In the genomic region with DNA sequence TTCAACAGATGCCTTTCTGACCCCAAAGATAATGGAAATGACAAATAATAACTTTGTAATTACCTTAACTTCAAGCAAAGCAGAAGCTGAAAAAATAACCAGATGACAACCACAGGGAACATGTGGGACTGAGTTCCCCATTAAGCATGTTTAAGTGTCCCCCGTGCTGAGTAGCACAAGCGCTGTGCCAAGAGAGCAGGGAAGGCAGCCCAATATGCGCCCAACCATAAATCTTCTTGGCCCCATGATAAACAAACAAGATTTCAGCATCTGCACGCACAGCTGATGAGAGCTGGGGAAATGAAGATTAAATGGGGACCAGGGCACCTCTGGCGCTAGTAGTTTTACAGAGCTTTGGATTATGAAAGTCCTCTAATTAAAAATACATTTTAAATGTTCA, we compare ENCODE assay signal across 24 mouse cellular contexts.
DNase-seq lines count a peak whose midpoint lies in the region; ATAC-seq and TF ChIP-seq lines count a peak whose summit lies in the region.
"Had no signal": no experiment of that assay in that cellular context is flagged by ENCODE, and none has a peak within 500 bp of the region (broad histone marks: within the 10 kb centered on the region; RNA-seq: fewer than 3 reads in every experiment).

No protein-coding gene starts in this region.

- no peak overlapping the region for H3K4me2 ChIP-seq in embryonic facial prominence, embryonic 14.5 days (ENCODE audit: low read depth, low read length)
- no peak overlapping the region for H3K4me2 ChIP-seq in hindbrain, postnatal 0 days (ENCODE audit: low read depth, low read length)
- no peak overlapping the region for H3K4me2 ChIP-seq in midbrain, postnatal 0 days (ENCODE audit: low read depth, low read length, poor library complexity, severe bottlenecking)
- H3K4me2 ChIP-seq: embryonic facial prominence, embryonic 12.5 days; forebrain, embryonic 12.5 days; forebrain, embryonic 15.5 days; heart, embryonic 12.5 days; heart, embryonic 15.5 days; intestine, embryonic 15.5 days had no signal

- no peaks in the 10 kb centered on the region; the same call in 1 of the 2 replicates for H3K4me1 ChIP-seq in embryonic facial prominence, embryonic 14.5 days (ENCODE audit: control insufficient read depth, insufficient read depth, low read length)
- H3K4me1 ChIP-seq in embryonic facial prominence, embryonic 10.5 days, result 0 out of 2 replicates have a peak, but pooled peaks cover 5% of the 10 kb centered on the region
- H3K4me1 ChIP-seq in hindbrain, postnatal 0 days (ENCODE audit: insufficient read depth, low read length), result no peaks in the 10 kb centered on the region
- H3K4me1 ChIP-seq in hindbrain, embryonic 10.5 days (replicated peaks), result peaks cover 5% of the 10 kb centered on the region
- no peaks in the 10 kb centered on the region for H3K4me1 ChIP-seq in midbrain, postnatal 0 days (ENCODE audit: insufficient read depth, low read length)
- H3K4me1 ChIP-seq in midbrain, embryonic 10.5 days, result 0 out of 2 replicates have a peak, but pooled peaks cover 4% of the 10 kb centered on the region
- H3K4me1 ChIP-seq: embryonic facial prominence, embryonic 12.5 days; forebrain, embryonic 12.5 days; forebrain, embryonic 15.5 days; heart, embryonic 12.5 days; heart, embryonic 15.5 days; intestine, embryonic 15.5 days had no signal

- H3K9ac ChIP-seq in embryonic facial prominence, embryonic 14.5 days (ENCODE audit: low read depth, low read length), result no peak overlapping the region
- H3K9ac ChIP-seq in hindbrain, postnatal 0 days (replicated peaks; ENCODE audit: low read length), result no peak overlapping the region
- H3K9ac ChIP-seq in midbrain, postnatal 0 days (replicated peaks; ENCODE audit: low read length, poor library complexity, severe bottlenecking), result no peak overlapping the region
- H3K9ac ChIP-seq: embryonic facial prominence, embryonic 12.5 days; forebrain, embryonic 12.5 days; forebrain, embryonic 15.5 days; heart, embryonic 12.5 days; heart, embryonic 15.5 days; intestine, embryonic 15.5 days had no signal

- TF ChIP-seq CTCF in hindbrain, postnatal 0 days (IDR thresholded peaks at IDR 0.05; ENCODE audit: low read depth), result no peak
- TF ChIP-seq CTCF in midbrain, postnatal 0 days (IDR thresholded peaks at IDR 0.05), result no peak

- ATAC-seq in embryonic facial prominence, embryonic 14.5 days (ENCODE audit: low read depth), result no peak
- no peak for ATAC-seq in hindbrain, postnatal 0 days
- ATAC-seq in midbrain, postnatal 0 days (ENCODE audit: low FRiP score), result no peak
- ATAC-seq: CD4-positive, CD25-positive, alpha-beta regulatory T cell, adult 4 months; forebrain, embryonic 15.5 days; intestine, embryonic 15.5 days had no signal

- H3K36me3 ChIP-seq in embryonic facial prominence, embryonic 14.5 days (ENCODE audit: control insufficient read depth, insufficient read depth, low read length), result no peaks in the 10 kb centered on the region
- no peaks in the 10 kb centered on the region for H3K36me3 ChIP-seq in embryonic facial prominence, embryonic 10.5 days (replicated peaks)
- H3K36me3 ChIP-seq in hindbrain, postnatal 0 days (ENCODE audit: insufficient read depth, low read length), result no peaks in the 10 kb centered on the region
- H3K36me3 ChIP-seq in hindbrain, embryonic 10.5 days, result no peaks in the 10 kb centered on the region
- no peaks in the 10 kb centered on the region for H3K36me3 ChIP-seq in midbrain, postnatal 0 days (ENCODE audit: insufficient read depth, low read length)
- H3K36me3 ChIP-seq in midbrain, embryonic 10.5 days, result no peaks in the 10 kb centered on the region
- H3K36me3 ChIP-seq: embryonic facial prominence, embryonic 12.5 days; forebrain, embryonic 12.5 days; forebrain, embryonic 15.5 days; heart, embryonic 12.5 days; heart, embryonic 15.5 days; intestine, embryonic 15.5 days had no signal

- H3K27ac ChIP-seq in embryonic facial prominence, embryonic 14.5 days (replicated peaks; ENCODE audit: low read depth, low read length), result no peak overlapping the region
- no peak overlapping the region for H3K27ac ChIP-seq in embryonic facial prominence, embryonic 10.5 days (replicated peaks)
- H3K27ac ChIP-seq in hindbrain, postnatal 0 days, result no peak overlapping the region
- no peak overlapping the region for H3K27ac ChIP-seq in hindbrain, embryonic 10.5 days
- no peak overlapping the region for H3K27ac ChIP-seq in midbrain, postnatal 0 days (ENCODE audit: low read depth, low read length)
- no peak overlapping the region for H3K27ac ChIP-seq in midbrain, embryonic 10.5 days (replicated peaks)
- H3K27ac ChIP-seq: embryonic facial prominence, embryonic 12.5 days; forebrain, embryonic 12.5 days; forebrain, embryonic 15.5 days; heart, embryonic 15.5 days; intestine, embryonic 15.5 days had no signal

- WGBS in embryonic facial prominence, embryonic 14.5 days, result 69% methylated on average over 5 of the region's 5 CpGs
- 81% methylated on average over 5 of the region's 5 CpGs for WGBS in embryonic facial prominence, embryonic 10.5 days
- 52% methylated on average over 5 of the region's 5 CpGs for WGBS in hindbrain, postnatal 0 days
- WGBS in hindbrain, embryonic 10.5 days, result 82% methylated on average over 5 of the region's 5 CpGs
- WGBS in midbrain, postnatal 0 days, result 79% methylated on average over 5 of the region's 5 CpGs
- 83% methylated on average over 5 of the region's 5 CpGs for WGBS in midbrain, embryonic 10.5 days

- no peaks in the 10 kb centered on the region for H3K27me3 ChIP-seq in embryonic facial prominence, embryonic 14.5 days (replicated peaks; ENCODE audit: control insufficient read depth, insufficient read depth, low read length)
- no peaks in the 10 kb centered on the region for H3K27me3 ChIP-seq in embryonic facial prominence, embryonic 10.5 days (replicated peaks; ENCODE audit: low read depth, poor library complexity, severe bottlenecking)
- no peaks in the 10 kb centered on the region for H3K27me3 ChIP-seq in hindbrain, postnatal 0 days (ENCODE audit: insufficient read depth, low read length)
- no peaks in the 10 kb centered on the region for H3K27me3 ChIP-seq in hindbrain, embryonic 10.5 days (ENCODE audit: insufficient read depth, poor library complexity, severe bottlenecking)
- no peaks in the 10 kb centered on the region for H3K27me3 ChIP-seq in midbrain, postnatal 0 days (ENCODE audit: insufficient read depth, low read length)
- no peaks in the 10 kb centered on the region for H3K27me3 ChIP-seq in midbrain, embryonic 10.5 days (ENCODE audit: low read depth, poor library complexity, severe bottlenecking)
- H3K27me3 ChIP-seq: embryonic facial prominence, embryonic 12.5 days; forebrain, embryonic 12.5 days; forebrain, embryonic 15.5 days; heart, embryonic 12.5 days; heart, embryonic 15.5 days; intestine, embryonic 15.5 days had no signal

- H3K9me3 ChIP-seq in embryonic facial prominence, embryonic 14.5 days (ENCODE audit: control insufficient read depth, low read length), result no peaks in the 10 kb centered on the region
- no peaks in the 10 kb centered on the region for H3K9me3 ChIP-seq in embryonic facial prominence, embryonic 10.5 days
- H3K9me3 ChIP-seq in hindbrain, postnatal 0 days (ENCODE audit: low read length), result no peaks in the 10 kb centered on the region
- H3K9me3 ChIP-seq in hindbrain, embryonic 10.5 days, result no peaks in the 10 kb centered on the region
- H3K9me3 ChIP-seq in midbrain, postnatal 0 days (ENCODE audit: low read length), result no peaks in the 10 kb centered on the region
- H3K9me3 ChIP-seq in midbrain, embryonic 10.5 days (replicated peaks), result no peaks in the 10 kb centered on the region
- H3K9me3 ChIP-seq: embryonic facial prominence, embryonic 12.5 days; forebrain, embryonic 12.5 days; forebrain, embryonic 15.5 days; heart, embryonic 12.5 days; heart, embryonic 15.5 days; intestine, embryonic 15.5 days had no signal

- H3K4me3 ChIP-seq in embryonic facial prominence, embryonic 14.5 days (ENCODE audit: low read depth, low read length), result no peak overlapping the region
- no peak overlapping the region for H3K4me3 ChIP-seq in embryonic facial prominence, embryonic 10.5 days
- no peak overlapping the region for H3K4me3 ChIP-seq in hindbrain, postnatal 0 days (ENCODE audit: low read length)
- no peak overlapping the region for H3K4me3 ChIP-seq in hindbrain, embryonic 10.5 days
- no peak overlapping the region for H3K4me3 ChIP-seq in midbrain, postnatal 0 days (ENCODE audit: low read depth, low read length)
- H3K4me3 ChIP-seq in midbrain, embryonic 10.5 days, result no peak overlapping the region
- H3K4me3 ChIP-seq: embryonic facial prominence, embryonic 12.5 days; erythroblast, embryonic 14.5 days; forebrain, embryonic 12.5 days; forebrain, embryonic 15.5 days; heart, embryonic 12.5 days; heart, embryonic 15.5 days; intestine, embryonic 15.5 days had no signal

- peak; percentile 4 for DNase-seq in embryonic facial prominence, embryonic 14.5 days (ENCODE audit: low spot score)
- no peak for DNase-seq in embryonic facial prominence, embryonic 10.5 days (ENCODE audit: low spot score)
- peak; percentile 46 for DNase-seq in hindbrain, postnatal 0 days (ENCODE audit: low spot score)
- no peak for DNase-seq in hindbrain, embryonic 10.5 days (ENCODE audit: low spot score)
- DNase-seq in midbrain, postnatal 0 days (ENCODE audit: low spot score), result peak; percentile 55
- DNase-seq in midbrain, embryonic 10.5 days (ENCODE audit: low spot score), result no peak
- peak; percentile 16 for DNase-seq in mesoderm, embryonic 11.5 days (ENCODE audit: low read depth, low spot score)
- DNase-seq in thymus, postnatal 36 days, result no peak
- DNase-seq: adrenal gland, adult 2 months; adrenal gland, postnatal 14 days; cerebellum, adult 11-12 months; cerebellum, adult 8-10 months; gastrocnemius, postnatal 25 days; heart, adult 18-20 months; heart, postnatal 10 days; heart, postnatal 36 days had no signal

Comparison
In these comparisons a context has a peak if more than half of its experiments do, and no peak if none do; other contexts are left out.
1. DNase-seq: peak in embryonic facial prominence, embryonic 14.5 days (single experiment), hindbrain, postnatal 0 days (single experiment), midbrain, postnatal 0 days (single experiment) and mesoderm, embryonic 11.5 days (single experiment); none in embryonic facial prominence, embryonic 10.5 days (single experiment), hindbrain, embryonic 10.5 days (single experiment), midbrain, embryonic 10.5 days (single experiment) and thymus, postnatal 36 days (0 of 2).